Mouse (Mus musculus): ENCODE measurements around the gene Cdr2l. TPM values are rescaled to one million over a fixed set of nuclear protein-coding genes. Genes with fewer than 3 reads are reported as not detected.

Cdr2l gene
- total and polyA plus RNA-seq, 3 experiments = 4.5 to 6.2 (median 4.5) TPM

DNA sequence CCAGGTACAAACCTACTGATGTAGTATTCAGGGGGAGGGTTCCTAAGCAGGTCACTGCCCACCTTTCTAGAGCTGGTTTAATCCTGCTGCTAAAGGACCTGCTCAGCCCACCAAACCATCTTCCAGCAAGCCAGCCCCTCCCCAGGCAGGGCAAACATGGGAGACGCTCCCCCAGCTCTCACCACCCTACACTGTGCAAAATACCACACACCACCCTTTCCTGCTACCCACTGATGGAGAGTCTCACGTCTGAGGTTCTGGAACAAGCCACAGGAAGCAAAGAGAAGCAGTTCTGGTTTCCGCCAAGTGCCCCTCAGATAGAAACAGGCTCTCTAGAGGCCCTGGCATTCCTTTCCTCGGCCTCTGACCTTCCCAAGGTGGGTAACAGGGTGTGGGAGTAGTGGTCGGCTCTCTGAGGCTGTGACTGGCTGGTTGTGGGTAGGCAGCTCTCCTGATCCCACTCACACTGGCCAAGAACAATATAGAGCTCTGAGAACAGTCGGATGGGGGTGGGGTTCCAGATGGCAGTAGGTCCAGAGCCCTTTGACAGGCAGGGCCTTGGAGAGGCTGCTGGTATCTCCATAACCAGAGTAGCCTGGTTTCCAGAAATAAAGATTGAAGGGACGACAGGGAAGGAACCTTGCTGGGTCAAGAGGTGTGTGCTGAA is 15.5 kb upstream of the Cdr2l start:
- Histone ChIP-seq H3K4me1 (ENCODE audit: control insufficient read depth, insufficient read depth, low read length) (no peaks in the 10 kb centered on the region; the same call in 1 of the 2 replicates), H3K79me2 (replicated peaks; ENCODE audit: control insufficient read depth, insufficient read depth, low read length) (no peaks in the 10 kb centered on the region), H3K27ac (peak overlapping the region; percentile 20; the same call in 1 of the 2 replicates), H3K27me3 (ENCODE audit: control insufficient read depth, insufficient read depth, low read length) (0 out of 2 replicates have a peak, but pooled peaks cover 3% of the 10 kb centered on the region), H3K4me3 (no peak overlapping the region), H3K9ac (ENCODE audit: low read depth, low read length) (no peak overlapping the region), H3K36me3 (ENCODE audit: control insufficient read depth, insufficient read depth, low read length) (no peaks in the 10 kb centered on the region)
- DNase-seq = peak in 1 of 2 experiments; percentile 23
- WGBS = 53% methylated on average over 7 of the region's 7 CpGs
- intact Hi-C loops (cut with DNase I) = no loop called here
- TF ChIP-seq POLR2A (IDR thresholded peaks at IDR 0.05; ENCODE audit: insufficient read depth, low read depth, low read length) (no peak), EP300 (IDR thresholded peaks at IDR 0.05; ENCODE audit: insufficient read depth, low read depth, low read length) (no peak), CTCF (IDR thresholded peaks at IDR 0.05) (no peak)

GRCm38 (mm10) chr11:115366706-115367394 is 14.9 kb upstream of the Cdr2l start:
- H3K9ac ChIP-seq (ENCODE audit: low read depth, low read length) = peak overlapping the region; percentile 75
- H3K27ac ChIP-seq = peak overlapping the region; percentile 57
- no peak for DNase-seq
- 8% methylated on average over 28 of the region's 28 CpGs for WGBS
- H3K27me3 ChIP-seq (ENCODE audit: control insufficient read depth, insufficient read depth, low read length) = 0 out of 2 replicates have a peak, but pooled peaks cover 3% of the 10 kb centered on the region
- no peaks in the 10 kb centered on the region for H3K79me2 ChIP-seq (replicated peaks; ENCODE audit: control insufficient read depth, insufficient read depth, low read length)
- H3K4me3 ChIP-seq = peak overlapping the region; percentile 70
- intact Hi-C loops (cut with DNase I) = no loop called here
- H3K36me3 ChIP-seq (ENCODE audit: control insufficient read depth, insufficient read depth, low read length) = no peaks in the 10 kb centered on the region
- no peaks in the 10 kb centered on the region; the same call in 1 of the 2 replicates for H3K4me1 ChIP-seq (ENCODE audit: control insufficient read depth, insufficient read depth, low read length)
- TF ChIP-seq CTCF (IDR thresholded peaks at IDR 0.05) = no peak
- TF ChIP-seq POLR2A (IDR thresholded peaks at IDR 0.05; ENCODE audit: insufficient read depth, low read depth, low read length) = no peak
- no peak for TF ChIP-seq EP300 (IDR thresholded peaks at IDR 0.05; ENCODE audit: insufficient read depth, low read depth, low read length)

GRCm38 (mm10) chr11:115367395-115367944 is 14.2 kb upstream of the Cdr2l start, which contains the start of gene Hid1:
Gene Hid1 (minus strand): TSS chr11:115367756.
- Histone ChIP-seq H3K27me3 (ENCODE audit: control insufficient read depth, insufficient read depth, low read length) (0 out of 2 replicates have a peak, but pooled peaks cover 3% of the 10 kb centered on the region), H3K9ac (ENCODE audit: low read depth, low read length) (peak within 1 kb of the TSS; percentile 75), H3K79me2 (replicated peaks; ENCODE audit: control insufficient read depth, insufficient read depth, low read length) (no peaks in the 10 kb centered on the region), H3K4me1 (ENCODE audit: control insufficient read depth, insufficient read depth, low read length) (no peaks in the 10 kb centered on the region; the same call in 1 of the 2 replicates), H3K36me3 (ENCODE audit: control insufficient read depth, insufficient read depth, low read length) (no peaks in the 10 kb centered on the region), H3K27ac (peak within 1 kb of the TSS; percentile 57), H3K4me3 (peak within 1 kb of the TSS; percentile 70)
- intact Hi-C loops (cut with DNase I) = no loop called here
- TF ChIP-seq EP300 (IDR thresholded peaks at IDR 0.05; ENCODE audit: insufficient read depth, low read depth, low read length) = no peak
- TF ChIP-seq POLR2A (IDR thresholded peaks at IDR 0.05; ENCODE audit: insufficient read depth, low read depth, low read length) = 0 out of 2 replicates have a peak, but pooled peaks have one; percentile 33
- no peak for TF ChIP-seq CTCF (IDR thresholded peaks at IDR 0.05)
- WGBS = under 1% methylated on average over 39 of the region's 39 CpGs
- DNase-seq = peak; percentile 86 to 90

DNA sequence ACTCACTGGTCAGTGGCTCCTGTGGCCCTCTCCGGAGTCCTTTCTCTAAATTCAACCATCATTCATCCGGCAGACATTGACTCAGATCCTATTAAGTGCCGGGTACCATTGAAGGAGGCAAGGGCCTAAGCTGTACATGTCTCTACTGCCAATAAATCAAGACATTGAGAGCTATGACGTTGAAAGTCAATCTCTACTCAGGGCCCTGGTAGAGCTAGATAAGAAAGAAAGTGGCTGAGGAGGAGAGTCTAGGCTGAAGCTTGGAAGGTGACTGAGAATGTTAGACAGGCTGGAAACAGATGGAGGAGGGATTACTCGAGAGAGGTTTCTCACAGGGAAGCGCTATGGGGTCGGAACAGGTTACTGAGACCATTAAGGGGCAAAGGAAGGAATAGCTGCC is 11.3 kb upstream of the Cdr2l start:
- intact Hi-C loops (cut with DNase I) = no loop called here
- H3K36me3 ChIP-seq (ENCODE audit: control insufficient read depth, insufficient read depth, low read length) = no peaks in the 10 kb centered on the region
- H3K27ac ChIP-seq = no peak overlapping the region
- H3K79me2 ChIP-seq (replicated peaks; ENCODE audit: control insufficient read depth, insufficient read depth, low read length) = no peaks in the 10 kb centered on the region
- peaks cover 4% of the 10 kb centered on the region for H3K4me1 ChIP-seq (ENCODE audit: control insufficient read depth, insufficient read depth, low read length)
- 71% methylated on average over 7 of the region's 7 CpGs for whole genome bisulfite sequencing
- TF ChIP-seq EP300 (IDR thresholded peaks at IDR 0.05; ENCODE audit: insufficient read depth, low read depth, low read length) (no peak), CTCF (IDR thresholded peaks at IDR 0.05) (no peak), POLR2A (IDR thresholded peaks at IDR 0.05; ENCODE audit: insufficient read depth, low read depth, low read length) (no peak)
- no peak overlapping the region for H3K4me3 ChIP-seq
- no peak for DNase-seq
- H3K27me3 ChIP-seq (ENCODE audit: control insufficient read depth, insufficient read depth, low read length) = 0 out of 2 replicates have a peak, but pooled peaks cover 3% of the 10 kb centered on the region
- no peak overlapping the region for H3K9ac ChIP-seq (ENCODE audit: low read depth, low read length)

DNA sequence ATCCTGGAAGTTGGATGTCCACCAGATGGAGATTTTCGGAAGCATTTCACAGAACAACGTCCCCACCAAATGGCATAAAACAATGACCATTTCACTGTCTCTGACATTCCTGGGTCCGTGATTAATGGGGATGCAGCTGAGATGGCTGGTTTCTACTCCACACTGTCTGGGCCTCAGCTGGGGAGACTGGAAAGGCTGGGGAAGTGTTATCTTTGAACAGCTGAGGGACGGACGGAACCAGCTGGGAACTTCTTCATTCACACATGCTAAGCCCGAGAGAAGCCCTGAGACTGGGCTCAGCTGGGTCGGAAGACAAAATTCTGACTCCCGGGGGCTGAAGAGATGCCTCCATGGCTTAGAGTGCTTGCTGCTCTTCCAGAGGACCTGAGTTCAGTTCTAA is 10.4 kb upstream of the Cdr2l start:
- no peak overlapping the region for H3K9ac ChIP-seq (ENCODE audit: low read depth, low read length)
- peaks cover 4% of the 10 kb centered on the region for H3K4me1 ChIP-seq (ENCODE audit: control insufficient read depth, insufficient read depth, low read length)
- H3K27ac ChIP-seq = no peak overlapping the region
- DNase-seq = no peak
- no peak for TF ChIP-seq EP300 (IDR thresholded peaks at IDR 0.05; ENCODE audit: insufficient read depth, low read depth, low read length)
- no peak for TF ChIP-seq CTCF (IDR thresholded peaks at IDR 0.05)
- TF ChIP-seq POLR2A (IDR thresholded peaks at IDR 0.05; ENCODE audit: insufficient read depth, low read depth, low read length) = no peak
- H3K27me3 ChIP-seq (ENCODE audit: control insufficient read depth, insufficient read depth, low read length) = 0 out of 2 replicates have a peak, but pooled peaks cover 3% of the 10 kb centered on the region
- no peak overlapping the region for H3K4me3 ChIP-seq
- intact Hi-C loops (cut with DNase I) = no loop called here
- no peaks in the 10 kb centered on the region for H3K79me2 ChIP-seq (replicated peaks; ENCODE audit: control insufficient read depth, insufficient read depth, low read length)
- no peaks in the 10 kb centered on the region for H3K36me3 ChIP-seq (ENCODE audit: control insufficient read depth, insufficient read depth, low read length)
- WGBS = 62% methylated on average over 8 of the region's 8 CpGs

Measured in heart, adult 2 months (tissue).